Mouse (Mus musculus): Measurements from ENCODE around the gene Dnah12. TPM values are rescaled to one million over a fixed set of nuclear protein-coding genes. Genes with fewer than 3 reads are reported as not detected.
"Not testable (repeated sequence)": the region's sequence is repeated elsewhere in the genome, so short reads cannot be mapped to it uniquely, and the experiment has no call there.

Dnah12 gene
- polyA plus RNA-seq, 1 experiment from 2014 or later: not detected

- Histone ChIP-seq H3K27ac (replicated peaks; ENCODE audit: low read depth, low read length) (no peak overlapping the region), H3K4me2 (ENCODE audit: low read depth, low read length) (no peak overlapping the region), H3K9ac (replicated peaks; ENCODE audit: low read length) (no peak overlapping the region), H3K4me1 (ENCODE audit: control insufficient read depth, insufficient read depth, low read length) (no peaks in the 10 kb centered on the region), H3K36me3 (replicated peaks; ENCODE audit: control insufficient read depth, insufficient read depth, low read depth, low read length) (peaks cover 3% of the 10 kb centered on the region; the same call in 1 of the 2 replicates), H3K27me3 (ENCODE audit: control insufficient read depth, insufficient read depth, low read length) (no peaks in the 10 kb centered on the region), H3K9me3 (replicated peaks; ENCODE audit: control insufficient read depth, low read length) (no peaks in the 10 kb centered on the region), H3K4me3 (ENCODE audit: low read depth, low read length) (no peak overlapping the region)
- WGBS: 90% methylated on average over 2 of the region's 2 CpGs
- no peak for DNase-seq (ENCODE audit: low spot score)
- no peak for ATAC-seq (replicated peaks; ENCODE audit: insufficient number of reproducible peaks, low FRiP score, low TSS enrichment, low read depth)
Observed at GRCm38 (mm10) chr14:26663851-26664250, 29.2 kb upstream of the Dnah12 start.

- DNase-seq (ENCODE audit: low spot score) (no peak), ATAC-seq (replicated peaks; ENCODE audit: insufficient number of reproducible peaks, low FRiP score, low TSS enrichment, low read depth) (no peak)
- 23% methylated on average over 6 of the region's 6 CpGs for WGBS
- Histone ChIP-seq H3K4me1 (ENCODE audit: control insufficient read depth, insufficient read depth, low read length) (no peaks in the 10 kb centered on the region), H3K9ac (replicated peaks; ENCODE audit: low read length) (peak overlapping the region; percentile 81), H3K4me3 (ENCODE audit: low read depth, low read length) (peak overlapping the region; percentile 85), H3K4me2 (ENCODE audit: low read depth, low read length) (peak overlapping the region; percentile 94), H3K36me3 (replicated peaks; ENCODE audit: control insufficient read depth, insufficient read depth, low read depth, low read length) (peaks cover 3% of the 10 kb centered on the region; the same call in 1 of the 2 replicates), H3K27ac (replicated peaks; ENCODE audit: low read depth, low read length) (no peak overlapping the region), H3K27me3 (ENCODE audit: control insufficient read depth, insufficient read depth, low read length) (no peaks in the 10 kb centered on the region), H3K9me3 (replicated peaks; ENCODE audit: control insufficient read depth, low read length) (no peaks in the 10 kb centered on the region)
Observed at GRCm38 (mm10) chr14:26667991-26668370, 25.1 kb upstream of the Dnah12 start.

GRCm38 (mm10) chr14:26668371-26669291, 24.4 kb upstream of the Dnah12 start:
- no peaks in the 10 kb centered on the region for H3K9me3 ChIP-seq (replicated peaks; ENCODE audit: control insufficient read depth, low read length)
- peak overlapping the region; percentile 85 for H3K4me3 ChIP-seq (ENCODE audit: low read depth, low read length)
- H3K9ac ChIP-seq (replicated peaks; ENCODE audit: low read length): peak overlapping the region; percentile 81
- peak overlapping the region; percentile 80 for H3K27ac ChIP-seq (replicated peaks; ENCODE audit: low read depth, low read length)
- H3K36me3 ChIP-seq (replicated peaks; ENCODE audit: control insufficient read depth, insufficient read depth, low read depth, low read length): peaks cover 3% of the 10 kb centered on the region; the same call in 1 of the 2 replicates
- 1% methylated on average over 73 of the region's 73 CpGs for WGBS
- ATAC-seq (replicated peaks; ENCODE audit: insufficient number of reproducible peaks, low FRiP score, low TSS enrichment, low read depth): peak; percentile 67
- H3K4me2 ChIP-seq (ENCODE audit: low read depth, low read length): peak overlapping the region; percentile 94
- no peaks in the 10 kb centered on the region for H3K27me3 ChIP-seq (ENCODE audit: control insufficient read depth, insufficient read depth, low read length)
- DNase-seq (ENCODE audit: low spot score): peak; percentile 34
- no peaks in the 10 kb centered on the region for H3K4me1 ChIP-seq (ENCODE audit: control insufficient read depth, insufficient read depth, low read length)

- H3K27me3 ChIP-seq (ENCODE audit: control insufficient read depth, insufficient read depth, low read length): no peaks in the 10 kb centered on the region
- under 1% methylated on average over 70 of the region's 70 CpGs for WGBS
- peak within 1 kb of the TSS; percentile 85 for H3K4me3 ChIP-seq (ENCODE audit: low read depth, low read length)
- peak within 1 kb of the TSS; percentile 81 for H3K9ac ChIP-seq (replicated peaks; ENCODE audit: low read length)
- no peaks in the 10 kb centered on the region for H3K4me1 ChIP-seq (ENCODE audit: control insufficient read depth, insufficient read depth, low read length)
- no peaks in the 10 kb centered on the region for H3K9me3 ChIP-seq (replicated peaks; ENCODE audit: control insufficient read depth, low read length)
- peak within 1 kb of the TSS; percentile 94 for H3K4me2 ChIP-seq (ENCODE audit: low read depth, low read length)
- peak within 1 kb of the TSS; percentile 80 for H3K27ac ChIP-seq (replicated peaks; ENCODE audit: low read depth, low read length)
- DNase-seq (ENCODE audit: low spot score): peak; percentile 94
- ATAC-seq (replicated peaks; ENCODE audit: insufficient number of reproducible peaks, low FRiP score, low TSS enrichment, low read depth): peak; percentile 89
- H3K36me3 ChIP-seq (replicated peaks; ENCODE audit: control insufficient read depth, insufficient read depth, low read depth, low read length): peaks cover 3% of the 10 kb centered on the region; the same call in 1 of the 2 replicates
Observed at GRCm38 (mm10) chr14:26669292-26670073, 23.6 kb upstream of the Dnah12 start, which contains the start of gene Pde12. Pde12 (minus strand) TSS chr14:26669883.

- no peaks in the 10 kb centered on the region for H3K9me3 ChIP-seq (replicated peaks; ENCODE audit: control insufficient read depth, low read length)
- H3K27me3 ChIP-seq (ENCODE audit: control insufficient read depth, insufficient read depth, low read length): no peaks in the 10 kb centered on the region
- DNase-seq (ENCODE audit: low spot score) (no peak), ATAC-seq (replicated peaks; ENCODE audit: insufficient number of reproducible peaks, low FRiP score, low TSS enrichment, low read depth) (no peak)
- H3K36me3 ChIP-seq (replicated peaks; ENCODE audit: control insufficient read depth, insufficient read depth, low read depth, low read length): no peaks in the 10 kb centered on the region
- no peak overlapping the region for H3K4me2 ChIP-seq (ENCODE audit: low read depth, low read length)
- no peaks in the 10 kb centered on the region for H3K4me1 ChIP-seq (ENCODE audit: control insufficient read depth, insufficient read depth, low read length)
- no peak overlapping the region for H3K27ac ChIP-seq (replicated peaks; ENCODE audit: low read depth, low read length)
- no peak overlapping the region; the same call in 1 of the 2 replicates for H3K4me3 ChIP-seq (ENCODE audit: low read depth, low read length)
- H3K9ac ChIP-seq (replicated peaks; ENCODE audit: low read length): no peak overlapping the region
Observed at GRCm38 (mm10) chr14:26670964-26671363, 22.1 kb upstream of the Dnah12 start.

- not testable (repeated sequence) for H3K9ac ChIP-seq (replicated peaks; ENCODE audit: low read length)
Observed at GRCm38 (mm10) chr14:26671870-26672615, 21.0 kb upstream of the Dnah12 start.

GRCm38 (mm10) chr14:26674476-26675169, 18.5 kb upstream of the Dnah12 start:
- H3K36me3 ChIP-seq (replicated peaks; ENCODE audit: control insufficient read depth, insufficient read depth, low read depth, low read length); H3K27me3 ChIP-seq (ENCODE audit: control insufficient read depth, insufficient read depth, low read length); H3K9me3 ChIP-seq (replicated peaks; ENCODE audit: control insufficient read depth, low read length); ATAC-seq (replicated peaks; ENCODE audit: insufficient number of reproducible peaks, low FRiP score, low TSS enrichment, low read depth); H3K9ac ChIP-seq (replicated peaks; ENCODE audit: low read length); H3K4me3 ChIP-seq (ENCODE audit: low read depth, low read length); DNase-seq (ENCODE audit: low spot score); H3K4me1 ChIP-seq (ENCODE audit: control insufficient read depth, insufficient read depth, low read length); H3K4me2 ChIP-seq (ENCODE audit: low read depth, low read length); H3K27ac ChIP-seq (replicated peaks; ENCODE audit: low read depth, low read length): not testable (repeated sequence)
- WGBS: 85% methylated on average over 2 of the region's 2 CpGs

More at GRCm38 (mm10) chr14:26671870-26672615, 21.0 kb upstream of the Dnah12 start:
- not testable (repeated sequence) for H3K4me2 ChIP-seq (ENCODE audit: low read depth, low read length); H3K9me3 ChIP-seq (replicated peaks; ENCODE audit: control insufficient read depth, low read length); H3K4me3 ChIP-seq (ENCODE audit: low read depth, low read length); H3K4me1 ChIP-seq (ENCODE audit: control insufficient read depth, insufficient read depth, low read length); H3K27me3 ChIP-seq (ENCODE audit: control insufficient read depth, insufficient read depth, low read length); H3K36me3 ChIP-seq (replicated peaks; ENCODE audit: control insufficient read depth, insufficient read depth, low read depth, low read length); ATAC-seq (replicated peaks; ENCODE audit: insufficient number of reproducible peaks, low FRiP score, low TSS enrichment, low read depth); DNase-seq (ENCODE audit: low spot score); H3K27ac ChIP-seq (replicated peaks; ENCODE audit: low read depth, low read length)
- WGBS: 69% methylated on average over 17 of the region's 17 CpGs

All from embryonic facial prominence, embryonic 11.5 days (tissue).